Mouse (Mus musculus): ENCODE results near the gene Rmi1.

- TF ChIP-seq CTCF (IDR thresholded peaks at IDR 0.05; ENCODE audit: low read depth, low read length) = no peak
- no peak for TF ChIP-seq POLR2A (IDR thresholded peaks at IDR 0.05; ENCODE audit: borderline replicate concordance, low read depth, low read length)
Observed at GRCm38 (mm10) chr13:58453541-58453940, 51.5 kb downstream of the Rmi1 start.

Data from bone marrow macrophage, adult 2 months (primary cell).